Mouse (Mus musculus) adrenal gland, postnatal 10 days (tissue): Measurements from ENCODE around the gene Mxd1. TPM values are rescaled to one million over a fixed set of nuclear protein-coding genes. Genes with fewer than 3 reads are reported as not detected.

Experiments
- DNase-seq: peaks from one replicate; pipeline ENCODE4 v3.0.0; 2021; ENCODE audit warnings: mixed read lengths
- total RNA-seq, 2 experiments: library from RNA; stranded (reverse); gene quantifications; 2 replicates each; pipeline ENCODE4 v1.2.3; 2021

Gene Mxd1
- total RNA-seq, 2 experiments from 2014 or later, result 8.7 to 10.4 TPM

DNA sequence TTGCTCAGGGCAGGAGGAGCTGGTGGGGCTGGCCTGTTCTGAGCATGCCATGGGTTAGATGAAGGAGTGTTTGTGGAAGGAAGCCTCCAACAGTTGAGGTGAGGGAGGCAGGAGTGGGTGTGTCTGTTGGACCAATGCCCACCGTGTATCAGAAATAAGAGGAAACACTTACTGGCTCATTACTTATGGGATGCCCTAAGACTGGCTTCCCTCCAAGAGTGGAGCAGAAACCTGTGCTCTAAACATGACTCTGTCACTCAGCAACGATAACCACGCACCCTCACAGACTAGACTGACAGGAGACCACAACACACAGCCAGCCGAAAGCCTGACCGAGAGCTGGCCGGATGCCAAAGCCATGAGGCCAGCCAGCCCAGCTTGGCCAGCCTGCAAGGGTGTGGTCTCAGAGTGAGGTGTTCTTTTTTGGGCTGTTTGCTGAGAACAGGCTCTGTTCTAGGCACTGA is 69.0 kb downstream of the Mxd1 start:
- peak; percentile 74 for DNase-seq

DNA sequence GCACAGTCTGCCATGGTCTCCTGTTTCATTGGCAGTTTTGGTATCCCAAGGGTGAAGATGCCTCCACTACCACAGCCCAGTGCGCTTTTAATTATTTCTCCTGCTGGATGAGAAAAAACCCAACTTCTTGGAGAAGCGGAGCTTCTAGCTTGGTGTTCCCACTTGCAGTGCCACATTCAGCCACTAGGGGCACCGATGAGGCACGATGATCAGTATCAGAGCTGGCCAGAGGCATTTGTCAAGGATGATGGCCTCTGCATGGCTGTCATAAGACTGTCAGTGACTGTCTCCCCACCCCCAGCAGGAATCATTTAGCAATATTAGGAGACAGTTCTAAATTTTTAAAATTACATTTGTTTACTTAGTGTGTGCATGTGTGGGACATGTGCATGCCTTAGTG is 69.8 kb downstream of the Mxd1 start:
- peak; percentile 93 for DNase-seq

DNA sequence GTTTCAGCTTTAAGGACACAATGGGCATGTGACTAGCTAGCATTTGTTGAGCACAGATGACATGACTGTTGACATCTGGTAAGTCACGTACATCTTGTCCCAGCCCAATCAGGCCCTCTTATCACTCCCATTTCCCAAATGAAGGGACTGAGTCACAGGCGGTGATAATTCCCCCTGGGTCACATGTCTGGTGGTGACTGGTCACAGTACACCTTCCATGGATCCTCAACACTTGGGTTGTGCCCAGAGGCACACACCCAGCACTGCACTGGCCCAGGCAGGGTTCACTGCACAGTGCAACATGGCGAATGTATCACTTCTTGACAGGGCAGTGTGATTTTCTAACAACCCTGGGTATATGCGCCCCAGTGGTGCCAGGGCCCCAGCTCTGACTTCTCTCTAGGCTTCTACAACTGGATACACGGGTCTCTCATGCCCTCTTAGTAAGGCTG is 70.2 kb downstream of the Mxd1 start:
- DNase-seq, result no peak

Other genes with a start within 250 kb of the Mxd1 start
- gene Gm44790, start 242.5 kb downstream of the Mxd1 start, total RNA-seq, result under 1 TPM in 1 of 2 experiments, not detected in 1; 0.85 TPM
- 10 to 100 TPM; 15.3 to 17.7 TPM for gene C87436, start 230.8 kb downstream of the Mxd1 start, total RNA-seq
- 100 to 1,000 TPM; 233 to 243 TPM for gene Pcbp1, start 142.8 kb downstream of the Mxd1 start, total RNA-seq
- 1 to 10 TPM in 1 of 2 experiments, under 1 TPM in 1; 0.60 to 1.1 TPM for gene Asprv1, start 41.0 kb downstream of the Mxd1 start, total RNA-seq
- 10 to 100 TPM; 59.0 to 63.9 TPM for gene Snrnp27, start 15.4 kb upstream of the Mxd1 start, total RNA-seq
- gene Gmcl1, start 64.2 kb upstream of the Mxd1 start, total RNA-seq, result 10 to 100 TPM; 12.2 to 15.9 TPM
- 10 to 100 TPM; 56.1 to 61.2 TPM for gene Anxa4, start 124.4 kb upstream of the Mxd1 start, total RNA-seq
- 10 to 100 TPM; 63.1 to 69.5 TPM for gene Aak1, start 180.4 kb upstream of the Mxd1 start, total RNA-seq